Mouse (Mus musculus): ENCODE results near the gene Elmo1. TPM values are rescaled to one million over a fixed set of nuclear protein-coding genes. Genes with fewer than 3 reads are reported as not detected.
A peak's percentile ranks its signal among the peaks of the same experiment; 100 is the strongest.

Elmo1 gene
- total and polyA plus RNA-seq, 2 experiments from 2014 or later = 6.5 to 17.9 TPM

DNA sequence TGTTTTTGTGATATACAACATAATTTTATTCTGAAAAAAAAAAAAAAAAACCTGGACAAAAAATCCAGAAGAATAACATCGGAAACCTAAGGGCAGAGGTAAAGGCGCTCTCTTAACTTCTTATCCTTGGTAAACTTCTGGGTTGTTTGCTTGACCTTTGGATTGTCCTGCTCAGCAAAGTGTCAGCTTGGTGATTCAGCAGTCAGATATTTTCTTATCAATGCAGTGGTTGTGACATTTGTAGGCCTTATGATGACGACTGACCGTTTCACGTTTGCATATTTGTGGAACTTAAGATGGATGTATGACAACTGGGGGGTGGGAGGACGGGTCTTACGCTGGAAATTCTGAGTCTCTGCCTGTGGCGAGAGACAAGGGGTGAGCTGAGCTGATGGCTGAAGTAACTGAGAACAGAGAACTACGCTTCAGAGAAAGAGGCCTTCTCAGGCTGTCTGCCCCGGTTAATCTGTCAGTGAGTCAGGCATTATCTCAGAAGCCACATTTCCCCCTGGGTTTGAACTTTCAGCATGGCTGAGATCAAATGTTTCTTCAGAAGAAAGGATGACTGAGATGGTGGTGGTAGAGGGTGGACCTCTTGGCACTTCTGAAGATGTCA is 73.1 kb downstream of the Elmo1 start:
- TF ChIP-seq EP300 (IDR thresholded peaks at IDR 0.05; ENCODE audit: low read depth) (no peak), CTCF (IDR thresholded peaks at IDR 0.05; ENCODE audit: low read depth) (no peak)
- no peak for ATAC-seq (ENCODE audit: insufficient read depth, low read depth)
- whole genome bisulfite sequencing = 32% methylated on average over 10 of the region's 10 CpGs

DNA sequence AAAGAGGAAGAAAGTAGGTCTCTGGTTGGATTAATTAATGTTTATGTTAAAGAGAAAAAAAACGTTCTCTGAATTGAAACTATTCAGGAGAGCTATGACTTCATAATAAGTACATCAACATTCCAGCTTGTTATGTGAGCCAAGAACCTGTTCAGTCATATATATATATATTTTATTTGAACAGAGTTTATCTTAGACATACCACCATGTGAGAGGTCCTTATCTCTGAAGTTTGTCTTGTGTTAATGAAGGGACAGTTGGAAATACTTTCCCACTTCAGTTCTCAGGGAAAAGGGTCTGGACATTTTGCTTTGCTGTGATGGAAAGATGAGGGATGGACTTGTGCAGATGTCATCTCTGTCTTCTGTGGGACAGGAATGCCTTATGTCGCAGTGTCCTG is 74.4 kb downstream of the Elmo1 start:
- no peaks in the 10 kb centered on the region for H3K4me1 ChIP-seq (ENCODE audit: control insufficient read depth, insufficient read depth)
- no peaks in the 10 kb centered on the region for H3K27me3 ChIP-seq (ENCODE audit: control insufficient read depth, insufficient read depth, low read length)
- H3K4me2 ChIP-seq (ENCODE audit: low read depth, low read length) = no peak overlapping the region
- H3K9ac ChIP-seq (replicated peaks; ENCODE audit: low read depth, low read length) = no peak overlapping the region
- TF ChIP-seq CTCF (IDR thresholded peaks at IDR 0.05; ENCODE audit: low read depth) (no peak), EP300 (IDR thresholded peaks at IDR 0.05; ENCODE audit: low read depth) (no peak)
- 43% methylated on average over 2 of the region's 2 CpGs for WGBS
- no peaks in the 10 kb centered on the region for H3K9me3 ChIP-seq (replicated peaks; ENCODE audit: control insufficient read depth, low read length)
- H3K4me3 ChIP-seq (ENCODE audit: low read depth, low read length) = no peak overlapping the region
- ATAC-seq (ENCODE audit: insufficient read depth, low read depth) (no peak), DNase-seq (ENCODE audit: low spot score) (no peak)
- no peak overlapping the region for H3K27ac ChIP-seq (ENCODE audit: low read depth)
- H3K36me3 ChIP-seq (replicated peaks; ENCODE audit: control insufficient read depth, insufficient read depth, low read length) = no peaks in the 10 kb centered on the region

More for the DNA sequence above, 73.1 kb downstream of the Elmo1 start:
- Histone ChIP-seq H3K9me3 (replicated peaks; ENCODE audit: control insufficient read depth, low read length) (no peaks in the 10 kb centered on the region), H3K4me1 (ENCODE audit: control insufficient read depth, insufficient read depth) (no peaks in the 10 kb centered on the region), H3K36me3 (replicated peaks; ENCODE audit: control insufficient read depth, insufficient read depth, low read length) (no peaks in the 10 kb centered on the region), H3K4me2 (ENCODE audit: low read depth, low read length) (no peak overlapping the region), H3K27me3 (ENCODE audit: control insufficient read depth, insufficient read depth, low read length) (no peaks in the 10 kb centered on the region), H3K27ac (ENCODE audit: low read depth) (no peak overlapping the region), H3K4me3 (ENCODE audit: low read depth, low read length) (no peak overlapping the region), H3K9ac (replicated peaks; ENCODE audit: low read depth, low read length) (no peak overlapping the region)
- DNase-seq (ENCODE audit: low spot score) = no peak

DNA sequence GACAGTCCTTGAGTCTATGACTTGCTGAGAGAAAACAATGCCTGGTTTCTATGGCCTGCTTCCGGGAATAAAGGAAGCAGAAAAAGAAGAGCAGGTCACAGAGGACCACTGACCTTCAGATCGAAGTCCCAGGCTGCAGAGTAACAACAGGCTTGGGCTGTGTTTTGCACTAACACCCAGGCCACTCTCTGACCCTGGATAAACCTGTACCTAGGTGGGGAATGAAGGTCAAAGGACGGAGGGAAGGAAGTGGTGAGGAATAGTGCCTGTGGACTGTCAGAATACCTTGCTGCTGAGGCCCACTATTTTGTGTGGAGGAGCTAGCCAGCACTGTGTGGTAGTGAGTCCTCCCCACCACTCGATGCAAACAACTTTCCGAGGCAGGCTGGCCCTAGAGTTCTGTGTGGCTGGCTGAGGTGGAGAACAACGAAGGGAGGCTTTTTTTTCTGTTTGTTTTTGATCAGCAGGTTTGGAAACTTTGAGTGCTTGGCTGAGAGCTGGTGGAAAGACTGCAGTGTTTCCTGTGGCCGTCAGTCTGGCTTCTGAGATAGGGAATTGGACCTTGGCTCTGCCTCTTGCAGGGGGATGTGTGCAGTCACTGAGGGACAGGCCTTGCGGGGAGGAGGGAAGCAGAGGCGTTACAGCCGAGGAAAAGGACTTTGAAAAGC is 83.7 kb downstream of the Elmo1 start:
- DNase-seq (ENCODE audit: low spot score) (peak; percentile 75), ATAC-seq (ENCODE audit: insufficient read depth, low read depth) (peak; percentile 84)
- no peaks in the 10 kb centered on the region for H3K27me3 ChIP-seq (ENCODE audit: control insufficient read depth, insufficient read depth, low read length)
- H3K9ac ChIP-seq (replicated peaks; ENCODE audit: low read depth, low read length) = no peak overlapping the region
- no peaks in the 10 kb centered on the region for H3K36me3 ChIP-seq (replicated peaks; ENCODE audit: control insufficient read depth, insufficient read depth, low read length)
- TF ChIP-seq EP300 (IDR thresholded peaks at IDR 0.05; ENCODE audit: low read depth) (no peak), CTCF (IDR thresholded peaks at IDR 0.05; ENCODE audit: low read depth) (no peak)
- peak overlapping the region; percentile 83 for H3K27ac ChIP-seq (ENCODE audit: low read depth)
- no peak overlapping the region for H3K4me2 ChIP-seq (ENCODE audit: low read depth, low read length)
- H3K4me1 ChIP-seq (ENCODE audit: control insufficient read depth, insufficient read depth) = no peaks in the 10 kb centered on the region
- H3K4me3 ChIP-seq (ENCODE audit: low read depth, low read length) = no peak overlapping the region
- H3K9me3 ChIP-seq (replicated peaks; ENCODE audit: control insufficient read depth, low read length) = no peaks in the 10 kb centered on the region
- WGBS = 20% methylated on average over 10 of the region's 10 CpGs

DNA sequence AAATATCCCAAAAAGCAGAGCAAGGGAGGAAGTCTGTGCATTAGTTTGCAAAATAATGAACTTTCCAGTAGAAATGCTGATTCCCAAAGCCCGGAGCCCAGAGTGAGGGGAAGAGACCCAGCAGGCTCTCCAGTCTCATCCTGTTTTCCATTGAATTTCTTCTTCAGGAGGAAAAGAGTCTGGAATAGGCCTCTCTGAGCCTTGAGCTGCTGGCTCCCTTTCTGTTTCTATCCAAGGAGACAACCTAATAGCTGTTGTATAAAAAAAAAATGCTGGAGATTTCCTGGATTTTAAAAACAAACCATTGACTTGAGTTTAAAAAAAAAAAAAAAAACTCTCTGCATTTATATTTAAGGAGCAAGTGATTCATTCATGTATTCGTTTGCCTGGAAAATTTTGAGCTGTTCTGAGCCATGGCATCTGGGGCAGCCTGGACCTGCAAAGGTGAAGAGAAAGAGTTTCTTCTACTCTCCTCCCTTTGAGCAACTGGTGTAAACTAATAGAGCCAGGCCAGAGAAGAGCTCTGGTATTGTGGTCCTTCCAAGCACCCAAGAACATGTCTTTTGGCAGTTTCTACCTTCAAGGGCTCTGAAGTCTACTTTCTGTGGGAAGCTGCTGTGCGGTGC is 84.4 kb downstream of the Elmo1 start:
- no peak overlapping the region for H3K4me3 ChIP-seq (ENCODE audit: low read depth, low read length)
- peak overlapping the region; percentile 83 for H3K27ac ChIP-seq (ENCODE audit: low read depth)
- no peak overlapping the region for H3K4me2 ChIP-seq (ENCODE audit: low read depth, low read length)
- H3K4me1 ChIP-seq (ENCODE audit: control insufficient read depth, insufficient read depth) = no peaks in the 10 kb centered on the region
- WGBS = 50% methylated on average over 3 of the region's 3 CpGs
- H3K36me3 ChIP-seq (replicated peaks; ENCODE audit: control insufficient read depth, insufficient read depth, low read length) = no peaks in the 10 kb centered on the region
- DNase-seq (ENCODE audit: low spot score) = no peak
- ATAC-seq (ENCODE audit: insufficient read depth, low read depth) = peak; percentile 27; the same call in 1 of the 2 replicates
- H3K9ac ChIP-seq (replicated peaks; ENCODE audit: low read depth, low read length) = no peak overlapping the region
- no peaks in the 10 kb centered on the region for H3K27me3 ChIP-seq (ENCODE audit: control insufficient read depth, insufficient read depth, low read length)
- TF ChIP-seq CTCF (IDR thresholded peaks at IDR 0.05; ENCODE audit: low read depth) (no peak), EP300 (IDR thresholded peaks at IDR 0.05; ENCODE audit: low read depth) (no peak)
- H3K9me3 ChIP-seq (replicated peaks; ENCODE audit: control insufficient read depth, low read length) = no peaks in the 10 kb centered on the region

DNA sequence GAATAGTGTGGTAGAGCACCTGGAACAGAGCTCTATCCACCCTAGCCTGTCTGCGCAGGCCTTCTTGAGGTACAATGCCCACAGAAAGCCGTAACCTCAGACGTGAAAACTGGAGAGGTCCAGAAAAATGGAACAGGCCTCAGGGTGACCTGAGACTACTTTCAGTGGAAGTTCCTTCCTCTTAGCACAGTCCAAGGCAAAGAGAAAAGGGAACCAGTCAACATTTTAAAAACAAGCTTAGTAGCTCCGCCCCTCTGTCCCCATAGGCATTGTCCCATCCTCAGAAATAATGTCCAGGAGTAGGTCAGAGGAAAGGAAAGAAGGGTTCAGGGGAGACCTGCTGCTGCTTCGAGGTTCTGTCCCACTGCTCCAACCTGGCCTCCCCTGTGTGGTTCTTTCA is 90.3 kb downstream of the Elmo1 start:
- H3K27me3 ChIP-seq (ENCODE audit: control insufficient read depth, insufficient read depth, low read length) = no peaks in the 10 kb centered on the region
- no peaks in the 10 kb centered on the region for H3K9me3 ChIP-seq (replicated peaks; ENCODE audit: control insufficient read depth, low read length)
- no peak overlapping the region for H3K4me3 ChIP-seq (ENCODE audit: low read depth, low read length)
- no peak overlapping the region for H3K9ac ChIP-seq (replicated peaks; ENCODE audit: low read depth, low read length)
- ATAC-seq (ENCODE audit: insufficient read depth, low read depth) = no peak
- H3K27ac ChIP-seq (ENCODE audit: low read depth) = peak overlapping the region; percentile 14; the same call in 1 of the 2 replicates
- H3K4me1 ChIP-seq (ENCODE audit: control insufficient read depth, insufficient read depth) = peaks cover 5% of the 10 kb centered on the region; the same call in 1 of the 2 replicates
- TF ChIP-seq EP300 (IDR thresholded peaks at IDR 0.05; ENCODE audit: low read depth) = no peak
- no peak for TF ChIP-seq CTCF (IDR thresholded peaks at IDR 0.05; ENCODE audit: low read depth)
- no peaks in the 10 kb centered on the region for H3K36me3 ChIP-seq (replicated peaks; ENCODE audit: control insufficient read depth, insufficient read depth, low read length)
- H3K4me2 ChIP-seq (ENCODE audit: low read depth, low read length) = no peak overlapping the region
- no peak for DNase-seq (ENCODE audit: low spot score)
- 78% methylated on average over 5 of the region's 5 CpGs for WGBS
